Mouse (Mus musculus): ENCODE results near the gene Sult1a1. TPM values are rescaled to one million over a fixed set of nuclear protein-coding genes. Genes with fewer than 3 reads are reported as not detected.

Sult1a1 gene
- polyA plus RNA-seq, 1 experiment from 2014 or later: 3.3 TPM

- no peaks in the 10 kb centered on the region for H3K27me3 ChIP-seq (replicated peaks; ENCODE audit: control insufficient read depth, insufficient read depth, low read length)
- H3K4me1 ChIP-seq (ENCODE audit: control insufficient read depth, insufficient read depth, low read length): no peaks in the 10 kb centered on the region
- no peak overlapping the region for H3K4me3 ChIP-seq (ENCODE audit: low read depth, low read length)
- H3K4me2 ChIP-seq (ENCODE audit: low read length): no peak overlapping the region
- ATAC-seq (no peak), DNase-seq (ENCODE audit: low spot score) (no peak)
- no peaks in the 10 kb centered on the region for H3K9me3 ChIP-seq (replicated peaks; ENCODE audit: control insufficient read depth, low read length)
- WGBS: 86% methylated on average over 3 of the region's 3 CpGs
- H3K36me3 ChIP-seq (ENCODE audit: control insufficient read depth, insufficient read depth, low read length): peaks cover 24% of the 10 kb centered on the region
- H3K27ac ChIP-seq (ENCODE audit: low read depth, low read length): no peak overlapping the region
- no peak overlapping the region for H3K9ac ChIP-seq (ENCODE audit: low read length)
Observed at GRCm38 (mm10) chr7:126659771-126660170, 16.5 kb downstream of the Sult1a1 start.

GRCm38 (mm10) chr7:126657522-126657921 lies 18.7 kb downstream of the Sult1a1 start:
- Histone ChIP-seq H3K9ac (ENCODE audit: low read length) (no peak overlapping the region), H3K4me3 (ENCODE audit: low read depth, low read length) (no peak overlapping the region), H3K4me1 (ENCODE audit: control insufficient read depth, insufficient read depth, low read length) (no peaks in the 10 kb centered on the region), H3K4me2 (ENCODE audit: low read length) (no peak overlapping the region), H3K27me3 (replicated peaks; ENCODE audit: control insufficient read depth, insufficient read depth, low read length) (no peaks in the 10 kb centered on the region), H3K27ac (ENCODE audit: low read depth, low read length) (no peak overlapping the region), H3K36me3 (ENCODE audit: control insufficient read depth, insufficient read depth, low read length) (peaks cover 8% of the 10 kb centered on the region), H3K9me3 (replicated peaks; ENCODE audit: control insufficient read depth, low read length) (no peaks in the 10 kb centered on the region)
- DNase-seq (ENCODE audit: low spot score) (no peak), ATAC-seq (no peak)
- WGBS: 97% methylated on average over 1 of the region's 1 CpGs

- Histone ChIP-seq H3K9ac (ENCODE audit: low read length) (no peak overlapping the region), H3K9me3 (replicated peaks; ENCODE audit: control insufficient read depth, low read length) (no peaks in the 10 kb centered on the region), H3K4me2 (ENCODE audit: low read length) (no peak overlapping the region), H3K4me1 (ENCODE audit: control insufficient read depth, insufficient read depth, low read length) (no peaks in the 10 kb centered on the region), H3K36me3 (ENCODE audit: control insufficient read depth, insufficient read depth, low read length) (no peaks in the 10 kb centered on the region), H3K27ac (ENCODE audit: low read depth, low read length) (no peak overlapping the region), H3K27me3 (replicated peaks; ENCODE audit: control insufficient read depth, insufficient read depth, low read length) (no peaks in the 10 kb centered on the region), H3K4me3 (ENCODE audit: low read depth, low read length) (no peak overlapping the region)
- WGBS: 95% methylated on average over 3 of the region's 3 CpGs
- no peak for ATAC-seq
- DNase-seq (ENCODE audit: low spot score): no peak
Observed at GRCm38 (mm10) chr7:126655695-126656094, 20.5 kb downstream of the Sult1a1 start.

GRCm38 (mm10) chr7:126653991-126654390 lies 22.2 kb downstream of the Sult1a1 start:
- 86% methylated on average over 2 of the region's 2 CpGs for WGBS
- H3K27ac ChIP-seq (ENCODE audit: low read depth, low read length): no peak overlapping the region
- no peaks in the 10 kb centered on the region for H3K27me3 ChIP-seq (replicated peaks; ENCODE audit: control insufficient read depth, insufficient read depth, low read length)
- DNase-seq (ENCODE audit: low spot score) (no peak), ATAC-seq (no peak)
- H3K9me3 ChIP-seq (replicated peaks; ENCODE audit: control insufficient read depth, low read length): no peaks in the 10 kb centered on the region
- no peaks in the 10 kb centered on the region for H3K36me3 ChIP-seq (ENCODE audit: control insufficient read depth, insufficient read depth, low read length)
- no peak overlapping the region for H3K4me3 ChIP-seq (ENCODE audit: low read depth, low read length)
- H3K4me1 ChIP-seq (ENCODE audit: control insufficient read depth, insufficient read depth, low read length): peaks cover 8% of the 10 kb centered on the region; the same call in 1 of the 2 replicates
- H3K9ac ChIP-seq (ENCODE audit: low read length): no peak overlapping the region
- H3K4me2 ChIP-seq (ENCODE audit: low read length): no peak overlapping the region

- H3K9ac ChIP-seq (ENCODE audit: low read length): no peak overlapping the region
Observed at GRCm38 (mm10) chr7:126650852-126651251, 25.4 kb downstream of the Sult1a1 start.

GRCm38 (mm10) chr7:126649231-126650051 lies 26.8 kb downstream of the Sult1a1 start, which contains the start of gene Sgf29:
Sgf29 (plus strand) TSS chr7:126649309.
- H3K4me2 ChIP-seq (ENCODE audit: low read length): peak within 1 kb of the TSS; percentile 83
- peak within 1 kb of the TSS; percentile 87 for H3K27ac ChIP-seq (ENCODE audit: low read depth, low read length)
- WGBS: 1% methylated on average over 57 of the region's 57 CpGs
- peaks cover 8% of the 10 kb centered on the region; the same call in 1 of the 2 replicates for H3K4me1 ChIP-seq (ENCODE audit: control insufficient read depth, insufficient read depth, low read length)
- peak; percentile 97 for DNase-seq (ENCODE audit: low spot score)
- no peaks in the 10 kb centered on the region for H3K27me3 ChIP-seq (replicated peaks; ENCODE audit: control insufficient read depth, insufficient read depth, low read length)
- H3K9ac ChIP-seq (ENCODE audit: low read length): peak within 1 kb of the TSS; percentile 72
- ATAC-seq: peak; percentile 99
- H3K9me3 ChIP-seq (replicated peaks; ENCODE audit: control insufficient read depth, low read length): no peaks in the 10 kb centered on the region
- H3K36me3 ChIP-seq (ENCODE audit: control insufficient read depth, insufficient read depth, low read length): no peaks in the 10 kb centered on the region
- H3K4me3 ChIP-seq (ENCODE audit: low read depth, low read length): peak within 1 kb of the TSS; percentile 50

More at GRCm38 (mm10) chr7:126650852-126651251, 25.4 kb downstream of the Sult1a1 start:
- DNase-seq (ENCODE audit: low spot score) (no peak), ATAC-seq (no peak)
- Histone ChIP-seq H3K4me2 (ENCODE audit: low read length) (no peak overlapping the region), H3K4me3 (ENCODE audit: low read depth, low read length) (no peak overlapping the region), H3K36me3 (ENCODE audit: control insufficient read depth, insufficient read depth, low read length) (no peaks in the 10 kb centered on the region), H3K27me3 (replicated peaks; ENCODE audit: control insufficient read depth, insufficient read depth, low read length) (no peaks in the 10 kb centered on the region), H3K4me1 (ENCODE audit: control insufficient read depth, insufficient read depth, low read length) (peaks cover 8% of the 10 kb centered on the region; the same call in 1 of the 2 replicates), H3K9me3 (replicated peaks; ENCODE audit: control insufficient read depth, low read length) (no peaks in the 10 kb centered on the region), H3K27ac (ENCODE audit: low read depth, low read length) (no peak overlapping the region)
- WGBS: 98% methylated on average over 2 of the region's 2 CpGs

- Histone ChIP-seq H3K36me3 (ENCODE audit: control insufficient read depth, insufficient read depth, low read length) (no peaks in the 10 kb centered on the region), H3K27ac (ENCODE audit: low read depth, low read length) (no peak overlapping the region), H3K4me3 (ENCODE audit: low read depth, low read length) (peak overlapping the region; percentile 50), H3K9me3 (replicated peaks; ENCODE audit: control insufficient read depth, low read length) (no peaks in the 10 kb centered on the region), H3K4me2 (ENCODE audit: low read length) (peak overlapping the region; percentile 83), H3K4me1 (ENCODE audit: control insufficient read depth, insufficient read depth, low read length) (peaks cover 8% of the 10 kb centered on the region; the same call in 1 of the 2 replicates), H3K27me3 (replicated peaks; ENCODE audit: control insufficient read depth, insufficient read depth, low read length) (no peaks in the 10 kb centered on the region), H3K9ac (ENCODE audit: low read length) (no peak overlapping the region)
- 81% methylated on average over 4 of the region's 4 CpGs for WGBS
- peak; percentile 1 for DNase-seq (ENCODE audit: low spot score)
- ATAC-seq: no peak
Observed at GRCm38 (mm10) chr7:126648486-126648885, 27.7 kb downstream of the Sult1a1 start.

- H3K4me2 ChIP-seq (ENCODE audit: low read length): no peak overlapping the region
- H3K36me3 ChIP-seq (ENCODE audit: control insufficient read depth, insufficient read depth, low read length): no peaks in the 10 kb centered on the region
- H3K27ac ChIP-seq (ENCODE audit: low read depth, low read length): no peak overlapping the region
- no peak overlapping the region for H3K9ac ChIP-seq (ENCODE audit: low read length)
- no peaks in the 10 kb centered on the region for H3K9me3 ChIP-seq (replicated peaks; ENCODE audit: control insufficient read depth, low read length)
- H3K4me3 ChIP-seq (ENCODE audit: low read depth, low read length): no peak overlapping the region
- peaks cover 8% of the 10 kb centered on the region; the same call in 1 of the 2 replicates for H3K4me1 ChIP-seq (ENCODE audit: control insufficient read depth, insufficient read depth, low read length)
- H3K27me3 ChIP-seq (replicated peaks; ENCODE audit: control insufficient read depth, insufficient read depth, low read length): no peaks in the 10 kb centered on the region
- no peak for ATAC-seq
- WGBS: 70% methylated on average over 5 of the region's 5 CpGs
- no peak for DNase-seq (ENCODE audit: low spot score)
Observed at GRCm38 (mm10) chr7:126645708-126646107, 30.5 kb downstream of the Sult1a1 start.

GRCm38 (mm10) chr7:126644914-126645313 lies 31.3 kb downstream of the Sult1a1 start:
- ATAC-seq (no peak), DNase-seq (ENCODE audit: low spot score) (peak; percentile 5)

More at GRCm38 (mm10) chr7:126644914-126645313, 31.3 kb downstream of the Sult1a1 start:
- no peak overlapping the region for H3K4me2 ChIP-seq (ENCODE audit: low read length)
- H3K4me3 ChIP-seq (ENCODE audit: low read depth, low read length): no peak overlapping the region
- H3K27me3 ChIP-seq (replicated peaks; ENCODE audit: control insufficient read depth, insufficient read depth, low read length): no peaks in the 10 kb centered on the region
- no peaks in the 10 kb centered on the region for H3K36me3 ChIP-seq (ENCODE audit: control insufficient read depth, insufficient read depth, low read length)
- peaks cover 2% of the 10 kb centered on the region; the same call in 1 of the 2 replicates for H3K4me1 ChIP-seq (ENCODE audit: control insufficient read depth, insufficient read depth, low read length)
- H3K9ac ChIP-seq (ENCODE audit: low read length): no peak overlapping the region
- H3K27ac ChIP-seq (ENCODE audit: low read depth, low read length): no peak overlapping the region
- H3K9me3 ChIP-seq (replicated peaks; ENCODE audit: control insufficient read depth, low read length): no peaks in the 10 kb centered on the region
